Mouse (Mus musculus) kidney, postnatal 4 days (tissue): ENCODE data around the gene Olfr67.
"Not testable (repeated sequence)": the region's sequence is repeated elsewhere in the genome, so short reads cannot be mapped to it uniquely, and the experiment has no call there.

Experiments
- DNase-seq, 2 experiments: peaks; one replicate each; pipeline ENCODE4 v3.0.0; 2021; ENCODE audit warnings: mixed read lengths in 2 of 2

The Olfr67 gene

GRCm38 (mm10) chr7:103767687-103768086, 23.9 kb downstream of the Olfr67 start:
- not testable (repeated sequence) for DNase-seq

GRCm38 (mm10) chr7:103762212-103762611, 29.4 kb downstream of the Olfr67 start:
- DNase-seq = not testable (repeated sequence)

- no peak for DNase-seq
These were observed 34.4 kb downstream of the Olfr67 start, which contains the start of gene Olfr630 for GRCm38 (mm10) chr7:103757233-103757632. Gene Olfr630 (minus strand): TSS chr7:103757333.

GRCm38 (mm10) chr7:103744843-103745242, 46.8 kb downstream of the Olfr67 start, which contains the start of gene Olfr629:
Gene Olfr629 (minus strand): TSS chr7:103744943.
- no peak for DNase-seq
